Mouse (Mus musculus): ENCODE measurements around the gene Limd2. TPM values are rescaled to one million over a fixed set of nuclear protein-coding genes. Genes with fewer than 3 reads are reported as not detected.
"Not testable (repeated sequence)": the region's sequence is repeated elsewhere in the genome, so short reads cannot be mapped to it uniquely, and the experiment has no call there.

Gene Limd2
- polyA plus RNA-seq, 1 experiment from 2014 or later, result 151 TPM

GRCm38 (mm10) chr11:106126727-106127373, 33.8 kb downstream of the Limd2 start:
- H3K4me3 ChIP-seq (ENCODE audit: low read depth, low read length); H3K4me1 ChIP-seq (ENCODE audit: control insufficient read depth, insufficient read depth, low read length); H3K9me3 ChIP-seq (replicated peaks; ENCODE audit: control insufficient read depth, low read length); H3K27ac ChIP-seq (ENCODE audit: low read depth, low read length); H3K27me3 ChIP-seq (ENCODE audit: control insufficient read depth, insufficient read depth, low read length); H3K4me2 ChIP-seq; ATAC-seq (replicated peaks; ENCODE audit: insufficient number of reproducible peaks, low FRiP score, low TSS enrichment); H3K9ac ChIP-seq (ENCODE audit: low read depth, low read length); H3K36me3 ChIP-seq (ENCODE audit: control insufficient read depth, insufficient read depth, low read length): not testable (repeated sequence)
- WGBS (ENCODE audit: insufficient replicate concordance), result 93% methylated on average over 4 of the region's 6 CpGs

GRCm38 (mm10) chr11:106125827-106126226, 34.8 kb downstream of the Limd2 start:
- no peaks in the 10 kb centered on the region for H3K9me3 ChIP-seq (replicated peaks; ENCODE audit: control insufficient read depth, low read length)
- peaks cover 6% of the 10 kb centered on the region; the same call in 1 of the 2 replicates for H3K36me3 ChIP-seq (ENCODE audit: control insufficient read depth, insufficient read depth, low read length)
- H3K4me1 ChIP-seq (ENCODE audit: control insufficient read depth, insufficient read depth, low read length), result no peaks in the 10 kb centered on the region; the same call in 1 of the 2 replicates
- no peak overlapping the region for H3K4me2 ChIP-seq
- H3K27ac ChIP-seq (ENCODE audit: low read depth, low read length), result no peak overlapping the region
- H3K27me3 ChIP-seq (ENCODE audit: control insufficient read depth, insufficient read depth, low read length), result no peaks in the 10 kb centered on the region
- 69% methylated on average over 1 of the region's 1 CpGs for WGBS (ENCODE audit: insufficient replicate concordance)
- no peak overlapping the region for H3K9ac ChIP-seq (ENCODE audit: low read depth, low read length)
- no peak overlapping the region for H3K4me3 ChIP-seq (ENCODE audit: low read depth, low read length)
- ATAC-seq (replicated peaks; ENCODE audit: insufficient number of reproducible peaks, low FRiP score, low TSS enrichment), result no peak

- Histone ChIP-seq H3K4me2 (no peak overlapping the region), H3K4me3 (ENCODE audit: low read depth, low read length) (no peak overlapping the region), H3K4me1 (ENCODE audit: control insufficient read depth, insufficient read depth, low read length) (no peaks in the 10 kb centered on the region; the same call in 1 of the 2 replicates), H3K9ac (ENCODE audit: low read depth, low read length) (no peak overlapping the region), H3K27ac (ENCODE audit: low read depth, low read length) (no peak overlapping the region), H3K27me3 (ENCODE audit: control insufficient read depth, insufficient read depth, low read length) (no peaks in the 10 kb centered on the region), H3K9me3 (replicated peaks; ENCODE audit: control insufficient read depth, low read length) (no peaks in the 10 kb centered on the region), H3K36me3 (ENCODE audit: control insufficient read depth, insufficient read depth, low read length) (peaks cover 6% of the 10 kb centered on the region)
- ATAC-seq (replicated peaks; ENCODE audit: insufficient number of reproducible peaks, low FRiP score, low TSS enrichment), result no peak
- WGBS (ENCODE audit: insufficient replicate concordance), result 76% methylated on average over 4 of the region's 4 CpGs
Observed at GRCm38 (mm10) chr11:106124784-106125183, 35.9 kb downstream of the Limd2 start.

GRCm38 (mm10) chr11:106122736-106123135, 37.9 kb downstream of the Limd2 start:
- peak overlapping the region; percentile 41; the same call in 1 of the 2 replicates for H3K27ac ChIP-seq (ENCODE audit: low read depth, low read length)
- H3K4me2 ChIP-seq, result no peak overlapping the region
- no peak overlapping the region for H3K9ac ChIP-seq (ENCODE audit: low read depth, low read length)
- WGBS (ENCODE audit: insufficient replicate concordance), result 58% methylated on average over 3 of the region's 3 CpGs
- no peaks in the 10 kb centered on the region for H3K4me1 ChIP-seq (ENCODE audit: control insufficient read depth, insufficient read depth, low read length)
- no peak for ATAC-seq (replicated peaks; ENCODE audit: insufficient number of reproducible peaks, low FRiP score, low TSS enrichment)
- no peaks in the 10 kb centered on the region for H3K27me3 ChIP-seq (ENCODE audit: control insufficient read depth, insufficient read depth, low read length)
- peaks cover 6% of the 10 kb centered on the region for H3K36me3 ChIP-seq (ENCODE audit: control insufficient read depth, insufficient read depth, low read length)
- H3K4me3 ChIP-seq (ENCODE audit: low read depth, low read length), result no peak overlapping the region
- no peaks in the 10 kb centered on the region for H3K9me3 ChIP-seq (replicated peaks; ENCODE audit: control insufficient read depth, low read length)

GRCm38 (mm10) chr11:106122221-106122620, 38.4 kb downstream of the Limd2 start:
- H3K27me3 ChIP-seq (ENCODE audit: control insufficient read depth, insufficient read depth, low read length), result no peaks in the 10 kb centered on the region
- H3K9me3 ChIP-seq (replicated peaks; ENCODE audit: control insufficient read depth, low read length), result no peaks in the 10 kb centered on the region
- H3K4me3 ChIP-seq (ENCODE audit: low read depth, low read length), result no peak overlapping the region
- no peak overlapping the region for H3K9ac ChIP-seq (ENCODE audit: low read depth, low read length)
- ATAC-seq (replicated peaks; ENCODE audit: insufficient number of reproducible peaks, low FRiP score, low TSS enrichment), result no peak
- peaks cover 6% of the 10 kb centered on the region for H3K36me3 ChIP-seq (ENCODE audit: control insufficient read depth, insufficient read depth, low read length)
- peak overlapping the region; percentile 41; the same call in 1 of the 2 replicates for H3K27ac ChIP-seq (ENCODE audit: low read depth, low read length)
- H3K4me1 ChIP-seq (ENCODE audit: control insufficient read depth, insufficient read depth, low read length), result no peaks in the 10 kb centered on the region
- no peak overlapping the region for H3K4me2 ChIP-seq
- 88% methylated on average over 5 of the region's 5 CpGs for WGBS (ENCODE audit: insufficient replicate concordance)

GRCm38 (mm10) chr11:106111688-106112087, 49.0 kb downstream of the Limd2 start:
- Histone ChIP-seq H3K27me3 (ENCODE audit: control insufficient read depth, insufficient read depth, low read length) (no peaks in the 10 kb centered on the region), H3K9me3 (replicated peaks; ENCODE audit: control insufficient read depth, low read length) (no peaks in the 10 kb centered on the region), H3K36me3 (ENCODE audit: control insufficient read depth, insufficient read depth, low read length) (peaks cover 12% of the 10 kb centered on the region; the same call in 1 of the 2 replicates), H3K4me2 (no peak overlapping the region), H3K9ac (ENCODE audit: low read depth, low read length) (no peak overlapping the region), H3K4me3 (ENCODE audit: low read depth, low read length) (no peak overlapping the region), H3K27ac (ENCODE audit: low read depth, low read length) (no peak overlapping the region), H3K4me1 (ENCODE audit: control insufficient read depth, insufficient read depth, low read length) (no peaks in the 10 kb centered on the region)
- ATAC-seq (replicated peaks; ENCODE audit: insufficient number of reproducible peaks, low FRiP score, low TSS enrichment), result no peak

Other genes with a start within 250 kb of the Limd2 start
- 3.5 and 3.7 TPM in 2 replicates for gene Cyb561, start 207.5 kb downstream of the Limd2 start, polyA plus RNA-seq (2014; fragmentation: Nextera tagmentation; extraction: Ambion mirVana)
- 0.52 and 0.59 TPM in 2 replicates for gene Ace, start 192.9 kb downstream of the Limd2 start, polyA plus RNA-seq (2014; fragmentation: Nextera tagmentation; extraction: Ambion mirVana)
- gene Ace3, start 166.2 kb downstream of the Limd2 start, polyA plus RNA-seq (2014; fragmentation: Nextera tagmentation; extraction: Ambion mirVana), result not detected in 2 replicates
- gene Kcnh6, start 152.7 kb downstream of the Limd2 start, polyA plus RNA-seq (2014; fragmentation: Nextera tagmentation; extraction: Ambion mirVana), result 0.17 and 0.40 TPM in 2 replicates
- 50.5 and 51.8 TPM in 2 replicates for gene Dcaf7, start 124.0 kb downstream of the Limd2 start, polyA plus RNA-seq (2014; fragmentation: Nextera tagmentation; extraction: Ambion mirVana)
- gene Taco1, start 94.8 kb downstream of the Limd2 start, polyA plus RNA-seq (2014; fragmentation: Nextera tagmentation; extraction: Ambion mirVana), result 9.7 and 11.0 TPM in 2 replicates
- 20.8 and 22.2 TPM in 2 replicates for gene Map3k3, start 76.2 kb downstream of the Limd2 start, polyA plus RNA-seq (2014; fragmentation: Nextera tagmentation; extraction: Ambion mirVana)
- not detected in 2 replicates for gene Gm10840, start within 50 bp of the Limd2 start, polyA plus RNA-seq (2014; fragmentation: Nextera tagmentation; extraction: Ambion mirVana)
- 22.4 and 26.6 TPM in 2 replicates for gene Strada, start 41.3 kb upstream of the Limd2 start, polyA plus RNA-seq (2014; fragmentation: Nextera tagmentation; extraction: Ambion mirVana)
- 58.9 and 91.1 TPM in 2 replicates for gene Ccdc47, start 55.5 kb upstream of the Limd2 start, polyA plus RNA-seq (2014; fragmentation: Nextera tagmentation; extraction: Ambion mirVana)
- gene Ddx42, start 56.1 kb upstream of the Limd2 start, polyA plus RNA-seq (2014; fragmentation: Nextera tagmentation; extraction: Ambion mirVana), result 45.3 and 58.3 TPM in 2 replicates
- gene Ftsj3, start 95.2 kb upstream of the Limd2 start, polyA plus RNA-seq (2014; fragmentation: Nextera tagmentation; extraction: Ambion mirVana), result 45.2 and 46.7 TPM in 2 replicates
- gene Psmc5, start 95.3 kb upstream of the Limd2 start, polyA plus RNA-seq (2014; fragmentation: Nextera tagmentation; extraction: Ambion mirVana), result 280 and 294 TPM in 2 replicates
- gene Smarcd2, start 112.1 kb upstream of the Limd2 start, polyA plus RNA-seq (2014; fragmentation: Nextera tagmentation; extraction: Ambion mirVana), result 22.4 and 25.9 TPM in 2 replicates
- gene Tcam1, start 115.8 kb upstream of the Limd2 start, polyA plus RNA-seq (2014; fragmentation: Nextera tagmentation; extraction: Ambion mirVana), result 0.13 and 0.15 TPM in 2 replicates
- gene Gh, start 141.0 kb upstream of the Limd2 start, polyA plus RNA-seq (2014; fragmentation: Nextera tagmentation; extraction: Ambion mirVana), result not detected in 2 replicates
- 0.73 and 1.3 TPM in 2 replicates for gene Cd79b, start 153.9 kb upstream of the Limd2 start, polyA plus RNA-seq (2014; fragmentation: Nextera tagmentation; extraction: Ambion mirVana)
- gene Scn4a, start 192.4 kb upstream of the Limd2 start, polyA plus RNA-seq (2014; fragmentation: Nextera tagmentation; extraction: Ambion mirVana), result 0.07 and 0.38 TPM in 2 replicates
- 0.14 TPM in 1 of 2 replicates, not detected in the other for gene Prr29, start 204.6 kb upstream of the Limd2 start, polyA plus RNA-seq (2014; fragmentation: Nextera tagmentation; extraction: Ambion mirVana)
- 73.2 and 76.2 TPM in 2 replicates for gene Icam2, start 227.2 kb upstream of the Limd2 start, polyA plus RNA-seq (2014; fragmentation: Nextera tagmentation; extraction: Ambion mirVana)